Mouse (Mus musculus) olfactory bulb, adult 2 months (tissue): Measurements from ENCODE around the gene Ankib1. TPM values are rescaled to one million over a fixed set of nuclear protein-coding genes. Genes with fewer than 3 reads are reported as not detected.
"Not testable (repeated sequence)": the region's sequence is repeated elsewhere in the genome, so short reads cannot be mapped to it uniquely, and the experiment has no call there.

Experiments
- H3K27ac ChIP-seq: fragments of 200-500 bp; 2 replicates; pipeline ENCODE4 v1.5.1; 2012; ENCODE audit warnings: low read depth, low read length; ENCODE audit not compliant: insufficient read depth
- H3K4me1 ChIP-seq: fragments of 200-500 bp; 2 replicates; pipeline ENCODE4 v1.6.1; 2012; ENCODE audit warnings: low read length; ENCODE audit not compliant: control insufficient read depth, insufficient read depth
- H3K4me3 ChIP-seq: fragments of 200-500 bp; 2 replicates; pipeline ENCODE4 v1.5.1; 2012; ENCODE audit warnings: mild to moderate bottlenecking, low read depth, low read length, moderate library complexity; ENCODE audit not compliant: insufficient read depth
- CTCF ChIP-seq: fragments of 200-500 bp; IDR thresholded peaks from 2 replicates; pipeline ENCODE4 v1.5.1; 2012; ENCODE audit warnings: low read depth, mild to moderate bottlenecking, low read length, moderate library complexity; ENCODE audit not compliant: insufficient read depth
- POLR2A ChIP-seq: fragments of 200-500 bp; IDR thresholded peaks from 2 replicates; pipeline ENCODE4 v1.6.1; 2012; ENCODE audit warnings: mild to moderate bottlenecking, low read depth, low read length, moderate library complexity; ENCODE audit not compliant: insufficient read depth
- WGBS: fragments of 180-500 bp; shearing (Covaris S2); methylation state at CpG from one replicate; pipeline ENCODE4 v1.1.7; 2018; 5-methylcytosine and 5-hydroxymethylcytosine counted together
- polyA plus RNA-seq: library from polyadenylated mRNA; stranded (reverse); fragments of >200 nt; gene quantifications from 2 replicates; pipeline ENCODE4 v1.2.4, GENCODE M21; 2012; ENCODE audit warnings: low replicate concordance; ENCODE audit not compliant: missing spikeins, insufficient read depth, insufficient read length

The Ankib1 gene
- polyA plus RNA-seq, 1 experiment, result not detected

DNA sequence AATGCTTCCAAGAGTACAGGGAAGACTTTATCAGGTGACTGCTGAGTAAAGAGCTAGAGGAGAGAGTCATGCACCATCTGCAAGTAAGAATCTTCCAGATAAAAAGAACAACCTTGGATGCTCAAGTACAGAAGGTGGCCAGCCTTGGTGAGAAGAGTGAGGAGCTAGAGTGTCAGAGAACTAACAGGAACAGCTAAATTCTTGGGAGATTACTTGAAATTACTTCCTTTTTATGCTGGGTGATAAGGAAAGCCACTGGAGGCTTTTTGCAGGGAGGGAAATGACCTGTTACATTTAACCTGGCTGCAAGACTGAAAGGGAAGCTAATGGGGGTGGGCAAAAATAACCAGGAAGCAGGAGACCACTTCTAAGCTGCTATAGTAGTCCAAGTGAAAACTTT lies 11.7 kb downstream of the Ankib1 start:
- TF ChIP-seq CTCF (no peak), POLR2A (no peak)
- no peak overlapping the region for H3K27ac ChIP-seq
- no peaks in the 10 kb centered on the region for H3K4me1 ChIP-seq
- H3K4me3 ChIP-seq, result no peak overlapping the region

DNA sequence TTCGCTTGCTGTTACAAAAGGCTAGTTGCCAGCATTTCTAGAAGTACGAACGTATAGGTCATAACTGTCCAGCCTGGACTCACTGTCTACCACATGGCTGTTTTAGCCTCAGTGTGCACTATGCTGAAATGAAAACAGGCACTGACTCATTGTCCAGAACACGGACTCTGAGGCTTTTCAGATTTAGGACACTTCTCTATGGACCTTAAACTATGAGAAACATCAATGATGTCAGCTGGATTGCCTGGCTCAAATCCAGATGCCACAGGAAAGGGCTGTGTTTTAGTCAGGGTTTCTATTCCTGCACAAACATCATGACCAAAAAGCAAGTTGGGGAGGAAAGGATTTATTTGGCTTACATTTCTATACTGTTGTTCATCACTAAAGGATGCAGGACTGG lies 15.2 kb downstream of the Ankib1 start:
- TF ChIP-seq POLR2A, result no peak
- no peak for TF ChIP-seq CTCF
- H3K27ac ChIP-seq, result no peak overlapping the region
- no peak overlapping the region for H3K4me3 ChIP-seq
- H3K4me1 ChIP-seq, result no peaks in the 10 kb centered on the region
- WGBS, result 76% methylated on average over 4 of the region's 4 CpGs

DNA sequence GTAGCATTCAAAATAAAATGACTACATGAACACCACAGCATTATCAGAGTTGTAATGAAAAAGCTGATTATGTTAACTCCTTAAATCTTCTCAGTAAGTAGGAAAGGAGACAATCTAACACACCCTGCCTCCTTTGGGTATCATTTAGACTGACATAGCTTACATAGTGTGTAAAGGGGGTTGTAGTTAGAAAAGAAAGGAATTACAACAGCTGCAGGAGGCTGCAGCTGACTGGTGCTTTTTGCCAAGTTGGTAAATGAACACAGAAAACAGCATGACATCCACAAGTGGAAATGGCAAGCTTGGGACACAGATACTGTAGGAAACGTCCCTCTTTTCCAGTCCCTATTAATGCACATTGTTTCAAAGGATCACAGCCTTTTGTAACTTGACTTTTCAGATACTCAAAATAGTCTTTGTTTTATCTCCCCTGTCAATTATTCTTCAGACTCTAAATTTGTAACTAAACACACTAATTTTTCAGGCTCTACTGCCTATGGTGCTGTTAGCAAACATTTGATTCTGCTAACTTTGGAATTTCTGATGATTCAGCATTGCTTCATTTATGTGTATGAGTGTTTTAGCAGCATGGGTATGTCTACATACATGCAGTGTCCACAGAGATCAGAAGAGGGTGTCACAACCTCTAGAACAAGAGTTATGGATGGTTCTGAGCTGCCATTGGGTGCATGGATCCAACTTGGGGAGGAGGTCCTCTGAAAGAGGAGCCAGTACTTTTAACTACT lies 17.8 kb downstream of the Ankib1 start:
- Histone ChIP-seq H3K4me3 (no peak overlapping the region), H3K27ac (no peak overlapping the region), H3K4me1 (no peaks in the 10 kb centered on the region)
- WGBS, result 17% methylated on average over 1 of the region's 1 CpGs
- TF ChIP-seq CTCF (no peak), POLR2A (no peak)

DNA sequence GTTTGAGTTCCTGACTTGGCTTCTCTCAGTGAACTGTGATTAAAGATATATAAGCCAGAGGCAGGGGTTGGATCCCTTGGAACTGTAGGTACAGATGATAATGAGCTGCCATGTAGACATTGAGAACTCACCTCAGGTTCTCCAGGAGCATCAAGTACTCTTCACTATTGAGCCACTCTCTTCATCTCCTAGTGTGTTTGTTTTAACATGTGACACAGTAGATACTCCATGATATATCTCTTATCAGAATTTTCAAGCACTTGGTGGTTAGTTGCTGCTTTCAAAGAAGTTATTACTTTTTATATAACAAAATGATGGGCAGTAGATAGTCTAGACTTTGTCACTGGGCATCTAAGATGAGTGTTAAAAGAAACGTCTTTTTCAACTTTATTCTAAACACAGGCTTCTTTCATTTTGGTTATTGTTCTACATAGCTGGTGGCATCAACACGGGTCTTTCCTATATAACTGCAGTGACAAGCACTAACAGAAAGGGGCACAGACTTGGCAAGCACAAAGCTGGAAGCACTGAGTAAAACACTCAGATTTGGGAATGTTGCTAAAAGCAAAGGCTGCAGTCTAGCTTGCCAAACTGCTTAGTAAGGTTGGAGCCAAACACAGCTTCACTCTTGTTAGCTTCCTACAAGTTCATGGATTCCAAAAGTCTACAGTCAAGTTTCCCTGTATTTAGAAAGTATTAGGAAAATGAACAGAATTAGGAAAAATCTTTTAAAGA lies 18.6 kb downstream of the Ankib1 start:
- 26% methylated on average over 2 of the region's 2 CpGs for WGBS
- TF ChIP-seq POLR2A, result no peak
- TF ChIP-seq CTCF, result no peak
- H3K4me3 ChIP-seq, result no peak overlapping the region
- no peak overlapping the region for H3K27ac ChIP-seq
- H3K4me1 ChIP-seq, result no peaks in the 10 kb centered on the region

DNA sequence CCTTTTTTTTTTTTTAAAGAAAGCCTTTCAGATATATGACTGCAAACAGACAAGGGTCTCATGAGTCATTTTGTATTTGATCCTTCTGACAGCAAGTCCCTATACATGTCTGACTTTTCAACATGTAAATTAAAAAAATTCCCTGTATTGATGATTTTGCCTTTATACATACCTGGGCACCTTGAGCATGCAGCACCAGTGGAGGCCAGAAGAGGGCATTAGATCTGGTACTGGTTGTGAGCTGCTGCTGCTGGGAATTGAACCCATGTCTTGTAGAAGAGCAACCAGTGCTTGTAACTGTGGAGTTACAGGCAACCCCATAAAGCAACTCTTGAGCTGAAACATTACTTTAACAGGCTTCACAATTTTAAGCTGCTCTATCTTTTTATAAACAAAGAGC lies 20.1 kb downstream of the Ankib1 start:
- no peaks in the 10 kb centered on the region for H3K4me1 ChIP-seq
- H3K27ac ChIP-seq, result no peak overlapping the region
- TF ChIP-seq CTCF, result no peak
- no peak for TF ChIP-seq POLR2A
- no peak overlapping the region for H3K4me3 ChIP-seq

DNA sequence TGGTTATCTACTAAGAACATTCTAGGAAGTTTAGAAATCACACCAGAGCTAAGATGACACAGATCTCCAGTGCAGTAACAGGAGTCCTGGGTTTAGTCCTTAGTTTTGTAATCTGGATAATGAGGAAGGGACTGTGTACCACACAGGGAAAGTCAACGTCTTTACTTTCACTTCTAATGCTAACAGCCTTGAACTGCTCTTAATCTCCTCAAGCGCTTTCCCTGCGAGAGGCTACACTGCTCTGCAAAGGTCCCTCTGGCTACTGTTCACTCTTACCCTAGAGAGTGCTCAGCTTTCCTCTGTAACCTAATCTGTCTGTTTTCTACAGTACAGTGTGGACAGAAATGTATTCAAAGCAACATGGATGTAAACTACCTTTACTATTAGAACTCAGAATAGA lies 30.7 kb downstream of the Ankib1 start:
- no peak for TF ChIP-seq CTCF
- Histone ChIP-seq H3K27ac (no peak overlapping the region), H3K4me1 (no peaks in the 10 kb centered on the region), H3K4me3 (no peak overlapping the region)
- WGBS, result 45% methylated on average over 3 of the region's 3 CpGs

DNA sequence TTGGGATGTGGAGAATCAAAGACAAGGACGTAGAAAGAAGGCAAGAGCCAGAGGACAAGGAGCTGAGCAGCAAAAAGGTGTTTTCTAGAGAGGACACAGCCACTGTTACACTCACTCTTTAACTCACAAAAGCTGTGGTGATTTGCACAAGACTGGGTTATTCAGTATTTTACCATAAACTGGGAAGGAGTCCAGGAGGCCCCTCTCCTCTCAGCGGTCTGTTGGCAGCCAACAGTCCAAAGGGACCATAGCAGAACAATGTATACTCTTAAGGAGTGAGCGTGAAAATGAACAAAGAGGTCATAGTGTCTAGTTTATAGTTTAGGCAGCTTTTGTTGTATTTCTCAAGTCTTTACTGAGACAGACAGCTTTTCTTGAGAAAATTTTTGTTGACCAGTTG lies 31.2 kb downstream of the Ankib1 start:
- Histone ChIP-seq H3K27ac (no peak overlapping the region), H3K4me1 (no peaks in the 10 kb centered on the region)
- 62% methylated on average over 3 of the region's 3 CpGs for WGBS

DNA sequence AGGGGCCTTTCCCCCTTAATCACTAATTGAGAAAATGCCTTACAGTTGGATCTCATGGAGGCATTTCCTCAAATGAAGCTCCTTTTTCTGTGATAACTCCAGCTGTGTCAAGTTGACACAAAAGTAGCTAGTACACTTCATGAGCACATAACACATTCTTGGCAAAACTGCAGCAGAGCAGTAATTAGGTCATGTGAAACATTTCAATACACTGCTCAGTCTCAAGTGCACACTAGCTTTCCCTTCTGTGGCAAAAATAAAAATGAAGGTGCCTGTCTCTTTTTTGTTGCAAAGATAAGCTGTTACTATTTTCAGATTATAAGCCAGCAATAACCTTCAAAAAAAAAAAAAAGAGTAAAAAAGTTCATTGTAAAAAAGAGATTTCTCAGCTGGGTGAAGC lies 52.2 kb downstream of the Ankib1 start:
- not testable (repeated sequence) for H3K4me1 ChIP-seq, H3K27ac ChIP-seq, H3K4me3 ChIP-seq

More for the DNA sequence above, 31.2 kb downstream of the Ankib1 start:
- no peak overlapping the region for H3K4me3 ChIP-seq
- no peak for TF ChIP-seq POLR2A
- TF ChIP-seq CTCF, result no peak

DNA sequence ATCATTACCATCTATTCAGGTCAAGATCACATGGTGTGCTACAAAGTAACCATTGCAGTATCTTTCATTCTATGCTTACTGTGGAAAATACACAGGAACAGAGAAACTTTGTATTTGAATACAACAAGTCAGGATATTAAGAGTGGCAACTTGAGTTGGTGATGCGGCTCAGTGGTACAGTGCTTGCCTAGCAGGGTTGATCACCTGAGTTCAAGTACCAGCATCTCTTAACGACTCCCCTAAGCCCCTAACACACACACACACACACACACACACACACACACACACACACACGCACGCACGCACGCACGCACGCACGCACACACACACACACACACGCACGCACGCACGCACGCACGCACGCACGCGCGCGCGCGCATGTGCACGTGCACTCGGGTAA lies 69.9 kb downstream of the Ankib1 start:
- WGBS, result 91% methylated on average over 24 of the region's 24 CpGs
- H3K4me3 ChIP-seq, H3K27ac ChIP-seq, H3K4me1 ChIP-seq: not testable (repeated sequence)

DNA sequence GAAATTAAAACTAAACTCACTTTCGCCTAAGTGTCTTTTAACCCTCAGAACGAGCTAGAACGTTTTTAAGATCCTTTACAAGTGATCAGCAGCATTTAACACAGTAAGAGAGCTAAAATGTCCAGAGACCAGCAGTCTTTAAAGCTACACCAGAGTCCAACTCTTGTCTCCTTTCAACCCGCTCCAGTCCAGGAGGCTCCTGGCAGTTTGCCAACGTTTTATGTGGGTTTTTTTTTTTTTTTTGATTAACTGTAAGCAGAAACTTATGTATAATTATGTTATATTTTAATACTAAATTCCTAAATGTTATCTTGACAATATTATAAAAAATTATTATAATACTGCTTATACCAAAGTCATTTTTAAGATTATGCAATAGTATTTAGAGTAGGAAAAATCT lies 73.9 kb downstream of the Ankib1 start:
- no peak overlapping the region for H3K27ac ChIP-seq
- H3K4me1 ChIP-seq, result no peaks in the 10 kb centered on the region
- H3K4me3 ChIP-seq, result no peak overlapping the region
- WGBS, result 59% methylated on average over 5 of the region's 5 CpGs
- TF ChIP-seq POLR2A (no peak), CTCF (no peak)
